Mouse (Mus musculus) hematopoietic multipotent progenitor cell, adult 10-12 weeks (in vitro differentiated cells): ENCODE results near the gene Snrnp27. TPM values are rescaled to one million over a fixed set of nuclear protein-coding genes. Genes with fewer than 3 reads are reported as not detected.

Experiments used
- polyA plus RNA-seq: library from polyadenylated mRNA; stranded (reverse); fragments of >175 nt; gene quantifications from 2 replicates; pipeline ENCODE4 v1.2.3, GENCODE M21; 2012; ENCODE audit warnings: low replicate concordance

The Snrnp27 gene
- 99.6 and 138 TPM in 2 replicates for polyA plus RNA-seq

GRCm38 (mm10) chr6:86683872-86684654 lies at the start of gene Snrnp27:
Gene Snrnp27 (minus strand): TSS chr6:86684522.

GRCm38 (mm10) chr6:86733183-86733876 lies 49.0 kb upstream of the Snrnp27 start, which contains the start of gene Gmcl1:
Gene Gmcl1 (minus strand): TSS chr6:86733383.

GRCm38 (mm10) chr6:86668580-86669239 lies 15.6 kb downstream of the Snrnp27 start, which contains the start of gene Mxd1:
Gene Mxd1 (minus strand): TSS chr6:86669161.

GRCm38 (mm10) chr6:86627946-86628345 lies 56.4 kb downstream of the Snrnp27 start, which contains the start of gene Asprv1:
Gene Asprv1 (plus strand): TSS chr6:86628164.

Other genes with a start within 250 kb of the Snrnp27 start
- gene C87436, start 246.1 kb downstream of the Snrnp27 start, polyA plus RNA-seq: 5.0 and 11.0 TPM in 2 replicates
- gene Pcbp1, start 158.2 kb downstream of the Snrnp27 start, polyA plus RNA-seq: 378 and 715 TPM in 2 replicates
- gene Asprv1, start 56.4 kb downstream of the Snrnp27 start, polyA plus RNA-seq: 2.2 and 5.2 TPM in 2 replicates
- 22.5 and 47.2 TPM in 2 replicates for gene Mxd1, start 15.4 kb downstream of the Snrnp27 start, polyA plus RNA-seq
- gene Gmcl1, start 48.9 kb upstream of the Snrnp27 start, polyA plus RNA-seq: 23.5 and 43.7 TPM in 2 replicates
- 1.9 and 10.4 TPM in 2 replicates for gene Anxa4, start 109.1 kb upstream of the Snrnp27 start, polyA plus RNA-seq
- gene Aak1, start 165.0 kb upstream of the Snrnp27 start, polyA plus RNA-seq: 43.6 and 85.9 TPM in 2 replicates